ENCODE assay signal across 11 mouse cellular contexts in genomic region chr11:97821401-97822064, GRCm38 (mm10). TPM values are rescaled to one million over a fixed set of nuclear protein-coding genes. Genes with fewer than 3 reads are reported as not detected.
DNase-seq lines count a peak whose midpoint lies in the region; ATAC-seq and TF ChIP-seq lines count a peak whose summit lies in the region.
"Had no signal": no experiment of that assay in that cellular context is flagged by ENCODE, and none has a peak within 500 bp of the region (broad histone marks: within the 10 kb centered on the region; RNA-seq: fewer than 3 reads in every experiment).

No protein-coding gene starts in this region.

- TF ChIP-seq CTCF in lung, adult 2 months (IDR thresholded peaks at IDR 0.05; ENCODE audit: insufficient read depth, low read length), result no peak

- no peak overlapping the region for H3K4me3 ChIP-seq in heart, embryonic 16.5 days (ENCODE audit: low read length)
- no peak overlapping the region for H3K4me3 ChIP-seq in lung, adult 2 months (replicated peaks; ENCODE audit: extremely low read depth, low read depth, low read length)

- H3K9me3 ChIP-seq in heart, embryonic 16.5 days (replicated peaks; ENCODE audit: control insufficient read depth, low read length), result no peaks in the 10 kb centered on the region

- peaks cover 13% of the 10 kb centered on the region for H3K36me3 ChIP-seq in heart, embryonic 16.5 days (ENCODE audit: control insufficient read depth, insufficient read depth)

- DNase-seq in heart, postnatal 14 days, result no peak
- DNase-seq in 3T3-L1 (ENCODE audit: low read depth, low spot score), result peak; percentile 73
- DNase-seq in CD4-positive helper T cell, adult 2 months (ENCODE audit: low read depth, low spot score), result peak; percentile 76
- DNase-seq in frontal cortex, adult 2 months (ENCODE audit: extremely low spot score in 1 of 2, low spot score in 1 of 2), result no peak
- DNase-seq in lung, adult 2 months, result no peak
- DNase-seq: left cerebral cortex, postnatal 4 days; lung, postnatal 4 days had no signal

- TF ChIP-seq POLR2A in lung, adult 2 months (IDR thresholded peaks at IDR 0.05; ENCODE audit: borderline replicate concordance, extremely low read depth, low read depth, low read length), result no peak

- 89% methylated on average over 8 of the region's 8 CpGs for WGBS in heart, embryonic 16.5 days
- WGBS in lung, adult 2 months, result 70% methylated on average over 8 of the region's 8 CpGs

- H3K27ac ChIP-seq in heart, embryonic 16.5 days (ENCODE audit: low read length), result peak overlapping the region; percentile 48; the same call in 1 of the 2 replicates

- no peak for ATAC-seq in heart, embryonic 16.5 days (replicated peaks; ENCODE audit: extremely low read depth, insufficient read depth, low FRiP score)
- peak; percentile 77 for ATAC-seq in inflammation-experienced regulatory T-cells, adult 6 months
- ATAC-seq in erythroid progenitor cell, adult 5-6 weeks (replicated peaks; ENCODE audit: low FRiP score, poor library complexity, severe bottlenecking), result no peak

- H3K9ac ChIP-seq in heart, embryonic 16.5 days (ENCODE audit: low read length), result no peak overlapping the region

- no peak overlapping the region for H3K4me2 ChIP-seq in heart, embryonic 16.5 days (ENCODE audit: low read depth, low read length)

- no peaks in the 10 kb centered on the region for H3K27me3 ChIP-seq in heart, embryonic 16.5 days (ENCODE audit: control insufficient read depth, insufficient read depth, low read length)

- intact Hi-C loops in heart, postnatal 14 days (cut with DNase I), result loop anchor here (2.0 kb wide), 2 partner anchors 15 to 21 kb away; no protein-coding TSS in a partner anchor

- peaks cover 55% of the 10 kb centered on the region for H3K4me1 ChIP-seq in heart, embryonic 16.5 days (ENCODE audit: control insufficient read depth, insufficient read depth, low read length)
- peaks cover 71% of the 10 kb centered on the region for H3K4me1 ChIP-seq in lung, adult 2 months (ENCODE audit: control insufficient read depth, insufficient read depth, low read length)

RNA-seq across cellular contexts. Expression of gene B230217C12Rik, which starts 19.0 kb away (rescaled TPM):
- 2.5 and 3.2 TPM in 2 replicates for polyA plus RNA-seq in heart, embryonic 16.5 days (2015; fragmentation: Nextera tagmentation; extraction: Ambion mirVana)
- total RNA-seq in heart, postnatal 14 days (2021), result 1 to 10 TPM in 1 of 2 experiments, under 1 TPM in 1; 0.95 to 1.1 TPM
- polyA plus RNA-seq in inflammation-experienced regulatory T-cells, adult 6 months (2017; shearing (Covaris generic)), result 1 to 10 TPM; 2.1 to 3.0 (median 2.3) TPM
- not detected in 2 replicates for total RNA-seq in erythroid progenitor cell, adult 5-6 weeks (2015; ENCODE audit: low replicate concordance)
- not detected in 2 replicates for total RNA-seq in erythroid progenitor cell, adult 5-6 weeks (2017; ENCODE audit: low replicate concordance)
- 102 and 104 TPM in 2 replicates for polyA plus RNA-seq in frontal cortex, adult 2 months (2012; rRNA removed)
- polyA plus RNA-seq in lung, adult 2 months (2012; rRNA removed), result 2.8 and 4.5 TPM in 2 replicates

RNA-seq across cellular contexts. Expression of gene Lasp1, which starts 22.7 kb away (rescaled TPM):
- polyA plus RNA-seq in heart, embryonic 16.5 days (2015; fragmentation: Nextera tagmentation; extraction: Ambion mirVana), result 52.9 and 59.0 TPM in 2 replicates
- 10 to 100 TPM; 47.8 to 49.6 TPM for total RNA-seq in heart, postnatal 14 days (2021)
- 10 to 100 TPM; 38.6 to 64.7 (median 40.7) TPM for polyA plus RNA-seq in inflammation-experienced regulatory T-cells, adult 6 months (2017; shearing (Covaris generic))
- 28.9 and 33.5 TPM in 2 replicates for total RNA-seq in erythroid progenitor cell, adult 5-6 weeks (2015; ENCODE audit: low replicate concordance)
- total RNA-seq in erythroid progenitor cell, adult 5-6 weeks (2017; ENCODE audit: low replicate concordance), result 14.8 and 57.0 TPM in 2 replicates
- 108 and 111 TPM in 2 replicates for polyA plus RNA-seq in frontal cortex, adult 2 months (2012; rRNA removed)
- 120 and 137 TPM in 2 replicates for polyA plus RNA-seq in lung, adult 2 months (2012; rRNA removed)

RNA-seq across cellular contexts. Expression of gene Rpl23, which starts 39.3 kb away (rescaled TPM):
- 299 and 310 TPM in 2 replicates for polyA plus RNA-seq in heart, embryonic 16.5 days (2015; fragmentation: Nextera tagmentation; extraction: Ambion mirVana)
- total RNA-seq in heart, postnatal 14 days (2021), result 100 to 1,000 TPM; 503 to 533 TPM
- 1,000 to 10,000 TPM in 2 of 3 experiments, 100 to 1,000 TPM in 1; 686 to 1,148 (median 1,072) TPM for polyA plus RNA-seq in inflammation-experienced regulatory T-cells, adult 6 months (2017; shearing (Covaris generic))
- 324 and 337 TPM in 2 replicates for total RNA-seq in erythroid progenitor cell, adult 5-6 weeks (2015; ENCODE audit: low replicate concordance)
- total RNA-seq in erythroid progenitor cell, adult 5-6 weeks (2017; ENCODE audit: low replicate concordance), result 331 and 402 TPM in 2 replicates
- polyA plus RNA-seq in frontal cortex, adult 2 months (2012; rRNA removed), result 342 and 345 TPM in 2 replicates
- 81.7 and 95.5 TPM in 2 replicates for polyA plus RNA-seq in lung, adult 2 months (2012; rRNA removed)

RNA-seq across cellular contexts. Expression of gene 1700001P01Rik, which starts 45.8 kb away (rescaled TPM):
- polyA plus RNA-seq in heart, embryonic 16.5 days (2015; fragmentation: Nextera tagmentation; extraction: Ambion mirVana), result 0.25 and 0.41 TPM in 2 replicates
- under 1 TPM in 1 of 2 experiments, not detected in 1; 0.65 TPM for total RNA-seq in heart, postnatal 14 days (2021)
- under 1 TPM in 1 of 3 experiments, not detected in 2; 0.56 TPM for polyA plus RNA-seq in inflammation-experienced regulatory T-cells, adult 6 months (2017; shearing (Covaris generic))
- total RNA-seq in erythroid progenitor cell, adult 5-6 weeks (2015; ENCODE audit: low replicate concordance), result not detected in 2 replicates
- not detected in 2 replicates for total RNA-seq in erythroid progenitor cell, adult 5-6 weeks (2017; ENCODE audit: low replicate concordance)
- polyA plus RNA-seq in frontal cortex, adult 2 months (2012; rRNA removed), result 0.34 and 0.78 TPM in 2 replicates
- polyA plus RNA-seq in lung, adult 2 months (2012; rRNA removed), result 0.22 TPM in 1 of 2 replicates, not detected in the other
- polyA plus RNA-seq: thymus, postnatal 0 days had no signal

RNA-seq across cellular contexts. Expression of gene Cwc25, which starts 55.2 kb away (rescaled TPM):
- 10.7 and 12.5 TPM in 2 replicates for polyA plus RNA-seq in heart, embryonic 16.5 days (2015; fragmentation: Nextera tagmentation; extraction: Ambion mirVana)
- total RNA-seq in heart, postnatal 14 days (2021), result 10 to 100 TPM in 1 of 2 experiments, 1 to 10 TPM in 1; 8.9 to 10.6 TPM
- 10 to 100 TPM; 23.0 to 28.1 (median 23.0) TPM for polyA plus RNA-seq in inflammation-experienced regulatory T-cells, adult 6 months (2017; shearing (Covaris generic))
- 8.3 and 13.8 TPM in 2 replicates for total RNA-seq in erythroid progenitor cell, adult 5-6 weeks (2015; ENCODE audit: low replicate concordance)
- total RNA-seq in erythroid progenitor cell, adult 5-6 weeks (2017; ENCODE audit: low replicate concordance), result 8.8 and 19.1 TPM in 2 replicates
- polyA plus RNA-seq in frontal cortex, adult 2 months (2012; rRNA removed), result 18.0 and 19.0 TPM in 2 replicates
- polyA plus RNA-seq in lung, adult 2 months (2012; rRNA removed), result 7.0 and 11.6 TPM in 2 replicates

Comparison
In these comparisons a context has a peak if more than half of its experiments do, and no peak if none do; other contexts are left out.
1. DNase-seq: peak in 3T3-L1 (single experiment) and CD4-positive helper T cell, adult 2 months (single experiment); none in heart, postnatal 14 days (0 of 2), frontal cortex, adult 2 months (0 of 2) and lung, adult 2 months (single experiment).
2. RNA of gene B230217C12Rik, which starts 19.0 kb away (polyA plus RNA-seq): 102 to 104 TPM in frontal cortex, adult 2 months; 2.8 to 4.5 TPM in lung, adult 2 months, 2.5 to 3.2 TPM in heart, embryonic 16.5 days and 2.1 to 3.0 TPM in inflammation-experienced regulatory T-cells, adult 6 months; every median in the first group is over 10 times any median in the second.